Mouse (Mus musculus) ovary, adult 18-20 months (tissue): Measurements from ENCODE around the gene Rtn4.
"Not testable (repeated sequence)": the region's sequence is repeated elsewhere in the genome, so short reads cannot be mapped to it uniquely, and the experiment has no call there.

ENCODE experiments used
- DNase-seq: peaks from one replicate; pipeline ENCODE4 v3.0.0; 2022; ENCODE audit warnings: low spot score, mixed read lengths

Rtn4 gene

GRCm38 (mm10) chr11:29692683-29693272 lies at the start of gene Rtn4:
Gene Rtn4 (plus strand): TSS chr11:29692947.
- peak; percentile 99 for DNase-seq

GRCm38 (mm10) chr11:29644421-29644820 lies 48.3 kb upstream of the Rtn4 start:
- DNase-seq = no peak

GRCm38 (mm10) chr11:29645411-29646066 lies 47.2 kb upstream of the Rtn4 start:
- DNase-seq = no peak

GRCm38 (mm10) chr11:29647568-29648319 lies 45.0 kb upstream of the Rtn4 start:
- no peak for DNase-seq

GRCm38 (mm10) chr11:29655381-29655780 lies 37.4 kb upstream of the Rtn4 start:
- not testable (repeated sequence) for DNase-seq

GRCm38 (mm10) chr11:29660740-29661139 lies 32.0 kb upstream of the Rtn4 start:
- DNase-seq = no peak

GRCm38 (mm10) chr11:29667634-29668033 lies 25.1 kb upstream of the Rtn4 start:
- no peak for DNase-seq

GRCm38 (mm10) chr11:29669706-29670105 lies 23.0 kb upstream of the Rtn4 start:
- DNase-seq = no peak

- no peak for DNase-seq
These were observed 19.4 kb upstream of the Rtn4 start for GRCm38 (mm10) chr11:29673359-29673758.

GRCm38 (mm10) chr11:29676718-29677117 lies 16.0 kb upstream of the Rtn4 start:
- DNase-seq = no peak

- no peak for DNase-seq
These were observed 12.8 kb upstream of the Rtn4 start for GRCm38 (mm10) chr11:29679942-29680341.

GRCm38 (mm10) chr11:29680771-29681170 lies 12.0 kb upstream of the Rtn4 start:
- DNase-seq = no peak

GRCm38 (mm10) chr11:29684272-29684671 lies 8.5 kb upstream of the Rtn4 start:
- DNase-seq = no peak

GRCm38 (mm10) chr11:29686176-29686575 lies 6.6 kb upstream of the Rtn4 start:
- no peak for DNase-seq

GRCm38 (mm10) chr11:29691556-29691955 lies 1.2 kb upstream of the Rtn4 start:
- no peak for DNase-seq

GRCm38 (mm10) chr11:29692111-29692682 lies 550 bp upstream of the Rtn4 start:
- peak; percentile 19 for DNase-seq

- DNase-seq = peak; percentile 81
These were observed 1.0 kb downstream of the Rtn4 start for GRCm38 (mm10) chr11:29693576-29694410.

GRCm38 (mm10) chr11:29694754-29695153 lies 2.0 kb downstream of the Rtn4 start:
- DNase-seq = no peak

GRCm38 (mm10) chr11:29702721-29703120 lies 10.0 kb downstream of the Rtn4 start:
- no peak for DNase-seq

- DNase-seq = no peak
These were observed 12.5 kb downstream of the Rtn4 start for GRCm38 (mm10) chr11:29705263-29705662.

- DNase-seq = no peak
These were observed 14.1 kb downstream of the Rtn4 start for GRCm38 (mm10) chr11:29706845-29707244.

GRCm38 (mm10) chr11:29709512-29709911 lies 16.8 kb downstream of the Rtn4 start:
- no peak for DNase-seq
